Mouse (Mus musculus): ENCODE measurements around the gene Pcgf2.
"Not testable (repeated sequence)": the region's sequence is repeated elsewhere in the genome, so short reads cannot be mapped to it uniquely, and the experiment has no call there.

The Pcgf2 gene

GRCm38 (mm10) chr11:97653376-97653775 lies 46.9 kb downstream of the Pcgf2 start:
- DNase-seq (ENCODE audit: low spot score in 2 of 2) = not testable (repeated sequence)

DNA sequence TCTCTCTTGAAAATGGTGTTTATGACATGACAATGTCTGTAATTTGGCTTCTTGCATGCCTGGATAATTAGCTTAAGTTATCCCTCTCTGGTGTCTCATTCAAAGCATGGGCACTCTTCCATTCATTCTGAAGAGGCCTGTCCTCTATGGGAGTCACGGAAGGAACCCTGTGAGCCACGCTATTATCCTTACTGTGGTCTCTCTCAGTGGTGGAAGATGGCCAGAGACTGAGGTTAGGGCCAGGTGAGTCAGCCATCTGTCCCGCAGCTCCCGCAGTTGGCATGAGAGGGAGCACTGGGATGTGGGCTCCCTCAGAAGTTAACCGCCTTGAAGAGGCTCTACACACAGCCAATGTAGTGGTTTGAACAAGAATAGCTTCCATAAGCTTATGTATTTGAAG lies 50.0 kb downstream of the Pcgf2 start:
- DNase-seq (ENCODE audit: low spot score in 2 of 2) = no peak

- DNase-seq (ENCODE audit: low spot score in 2 of 2) = not testable (repeated sequence)
Measured at GRCm38 (mm10) chr11:97648541-97648940, 51.8 kb downstream of the Pcgf2 start.

DNA sequence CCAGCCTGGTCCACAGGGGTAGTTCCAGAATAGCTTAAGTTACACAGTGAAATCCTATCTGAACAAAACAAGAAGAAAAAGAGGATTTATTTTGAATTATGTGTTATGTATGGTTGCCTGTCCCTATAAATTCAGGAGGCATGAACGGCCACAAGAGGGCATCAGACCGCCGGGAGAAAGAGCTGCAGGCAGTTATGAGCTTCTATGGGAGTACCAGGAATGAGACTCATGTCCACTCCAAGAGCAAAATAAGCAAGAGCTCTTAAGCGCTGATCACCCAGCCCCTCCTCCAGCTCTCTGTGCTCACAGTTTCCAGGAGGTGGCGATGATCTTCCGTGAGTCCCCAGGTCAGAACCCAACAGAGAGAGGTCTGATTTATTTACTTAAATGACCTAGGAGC lies 55.5 kb downstream of the Pcgf2 start:
- peak in 1 of 2 experiments; percentile 69 for DNase-seq (ENCODE audit: low spot score in 2 of 2)

- DNase-seq (ENCODE audit: low spot score in 2 of 2) = no peak
Measured at GRCm38 (mm10) chr11:97643380-97644055, 56.8 kb downstream of the Pcgf2 start.

DNA sequence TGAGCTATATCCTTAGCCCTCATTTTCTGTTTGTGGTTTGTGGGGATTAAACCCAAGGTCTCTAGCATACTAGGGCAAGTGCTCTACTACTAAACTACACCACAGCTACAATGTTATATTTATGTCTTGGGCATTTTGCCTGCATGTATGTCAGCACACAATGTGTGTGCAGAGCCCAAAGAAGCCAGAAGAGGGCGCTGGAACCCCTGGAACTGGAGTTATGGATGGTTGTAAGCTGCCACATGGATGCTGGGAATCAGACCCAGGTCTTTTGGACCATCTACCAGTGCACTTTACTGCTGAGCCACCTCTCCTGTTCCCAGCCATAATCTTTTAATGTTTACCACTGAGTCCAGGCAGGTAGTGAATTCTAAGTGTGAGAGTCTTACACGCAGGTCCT lies 57.6 kb downstream of the Pcgf2 start:
- no peak for DNase-seq (ENCODE audit: low spot score in 2 of 2)

- DNase-seq (ENCODE audit: low spot score in 2 of 2) = no peak
Measured at GRCm38 (mm10) chr11:97641668-97642067, 58.6 kb downstream of the Pcgf2 start.
